Mouse (Mus musculus): ENCODE results near the gene Ubash3b.

Gene Ubash3b

DNA sequence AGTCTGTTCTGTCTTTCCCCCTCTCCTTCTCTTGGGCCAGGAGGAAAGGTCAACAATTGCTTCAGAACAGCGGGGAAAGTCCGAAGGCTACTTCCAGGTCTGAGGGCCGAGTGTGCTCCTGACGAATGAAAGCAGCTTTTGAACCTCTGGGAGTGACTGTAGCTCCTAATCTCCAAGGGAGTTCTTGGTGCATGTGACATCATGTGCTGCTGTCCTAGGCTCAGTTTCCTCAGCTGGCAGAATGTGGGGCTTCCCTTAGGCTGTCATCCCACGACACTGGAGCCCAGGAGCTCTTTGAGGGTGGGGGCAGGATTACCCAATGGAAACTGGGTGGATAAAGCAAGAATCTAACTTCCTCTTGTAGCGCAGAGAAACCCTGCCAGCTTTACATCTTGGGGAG is at the start of gene Ubash3b:
Ubash3b (minus strand) TSS at position 285 of the 400 bp plus-strand sequence.
- DNase-seq (ENCODE audit: low spot score in 2 of 2): no peak

DNA sequence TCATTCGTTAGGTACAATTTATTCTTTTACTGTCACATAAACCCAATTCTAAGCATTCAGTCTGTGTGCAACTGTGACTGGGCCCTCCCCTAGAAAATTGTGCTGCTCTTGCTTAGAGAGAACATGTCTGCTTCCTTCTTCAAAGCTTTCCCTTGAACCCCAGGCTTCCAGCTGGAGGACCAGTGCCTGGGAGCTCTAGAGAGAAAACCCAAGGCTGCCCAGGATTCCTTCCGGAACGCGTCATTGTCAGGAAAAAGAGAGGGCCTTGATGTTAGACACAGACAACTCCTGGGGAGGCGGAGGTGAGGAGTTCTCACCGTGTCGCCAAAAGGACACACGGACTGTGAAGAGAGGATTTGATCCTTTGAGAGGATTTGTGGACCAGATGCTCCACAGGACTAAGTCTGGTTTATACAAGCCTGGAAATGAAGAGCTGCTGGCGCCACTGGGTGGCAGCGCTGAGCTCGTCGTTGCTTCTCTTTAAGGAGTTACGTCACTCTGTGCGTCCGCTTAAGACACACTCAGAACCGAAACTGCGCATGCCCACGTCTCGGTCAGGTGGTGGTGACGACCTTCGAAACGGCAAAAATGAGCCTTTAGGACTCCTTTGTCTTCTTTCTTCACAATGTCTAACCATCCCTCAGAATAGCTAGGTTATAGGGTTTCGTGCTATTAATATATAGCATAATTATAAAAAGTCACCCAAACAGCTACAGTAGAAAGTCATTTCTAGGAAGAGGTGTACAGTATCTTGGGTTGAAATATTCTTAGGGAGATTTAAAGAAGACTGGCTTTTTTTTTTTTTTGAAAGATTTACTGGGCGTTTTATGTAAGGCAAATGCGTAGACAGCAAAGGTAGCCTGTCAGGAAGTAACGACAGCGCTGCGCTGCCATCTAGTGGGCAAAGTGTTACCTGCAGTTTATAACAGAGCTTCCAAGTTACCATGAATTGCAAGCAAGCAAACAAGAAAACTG is 45.9 kb upstream of the Ubash3b start:
- peak; percentile 89 to 94 for DNase-seq (ENCODE audit: low spot score in 2 of 2)

DNA sequence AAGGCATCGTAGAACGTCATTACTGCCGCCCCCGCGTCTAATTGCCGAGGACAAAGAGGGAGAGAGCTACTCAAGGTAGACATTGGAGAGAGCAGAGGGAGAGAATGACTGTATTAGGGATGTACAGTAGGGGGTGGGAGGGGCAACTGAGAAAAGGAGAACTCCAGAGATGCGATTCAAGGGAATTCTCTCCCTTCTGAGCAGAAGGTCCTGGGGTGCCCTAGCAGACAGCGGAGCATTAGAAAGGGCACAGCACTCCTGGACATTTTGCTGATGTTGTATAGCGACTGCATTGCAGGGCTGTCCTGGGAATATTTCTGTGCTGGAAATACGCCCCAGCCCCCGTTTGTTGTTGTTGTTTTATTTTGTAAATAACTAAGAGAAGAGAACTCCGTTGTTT is 45.2 kb upstream of the Ubash3b start:
- DNase-seq (ENCODE audit: low spot score in 2 of 2): no peak

DNA sequence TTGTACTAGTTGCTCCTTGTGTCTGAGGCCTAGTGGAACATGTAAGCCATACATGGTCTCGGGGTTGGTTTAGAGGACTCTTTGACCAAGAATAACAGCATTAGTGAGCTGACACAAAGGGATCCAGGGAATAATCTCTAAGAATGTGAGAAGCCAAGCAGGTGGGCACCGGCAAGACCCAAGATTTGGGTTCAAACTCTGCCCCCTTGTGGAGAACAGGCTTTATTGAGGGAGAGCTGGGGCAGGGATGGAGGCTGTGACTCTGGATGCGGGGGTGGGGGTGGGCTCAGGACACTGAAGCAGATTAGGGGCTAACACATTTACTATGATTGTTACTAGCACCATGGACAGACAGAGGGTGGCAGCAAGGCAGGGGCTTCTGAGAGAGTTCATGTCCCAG is 43.8 kb upstream of the Ubash3b start:
- no peak for DNase-seq (ENCODE audit: low spot score in 2 of 2)

DNA sequence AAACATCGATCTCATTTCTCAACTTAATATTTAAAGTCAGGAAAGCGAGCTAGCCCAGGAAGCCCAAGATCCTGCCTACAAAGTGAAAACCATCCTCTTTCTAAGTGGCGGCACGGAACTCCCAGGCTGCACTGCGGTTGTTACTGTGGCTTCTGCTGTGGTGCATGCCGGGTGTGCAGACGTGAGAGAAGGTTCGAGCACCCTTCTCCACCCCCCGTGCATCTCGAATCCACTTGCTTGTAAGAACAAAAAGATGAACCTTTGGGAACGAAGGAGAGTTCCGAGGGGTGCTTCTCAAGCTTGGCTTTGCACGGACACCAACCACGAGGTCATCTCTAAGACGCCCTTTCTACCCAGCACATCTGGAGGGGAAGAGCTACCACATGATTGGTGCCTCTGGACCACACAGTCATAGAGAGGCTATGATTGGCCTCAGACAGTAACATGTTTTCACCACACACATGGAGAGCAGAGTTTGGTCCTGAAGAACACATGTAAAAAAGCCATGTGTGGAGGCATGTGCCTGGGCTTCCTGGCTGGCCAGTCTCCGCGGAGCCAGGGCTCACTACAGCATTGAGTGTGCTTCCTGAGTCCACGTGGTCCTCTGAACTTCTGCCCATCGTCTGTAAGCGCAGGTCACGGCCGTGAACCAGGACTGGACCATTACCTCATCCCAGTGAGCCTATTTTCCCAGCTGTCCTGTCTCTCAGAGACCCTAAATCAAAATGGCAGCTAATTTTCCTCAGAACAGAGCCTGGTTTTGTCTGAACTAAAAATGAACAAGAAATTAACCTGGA is 38.2 kb upstream of the Ubash3b start:
- no peak for DNase-seq (ENCODE audit: low spot score in 2 of 2)

DNA sequence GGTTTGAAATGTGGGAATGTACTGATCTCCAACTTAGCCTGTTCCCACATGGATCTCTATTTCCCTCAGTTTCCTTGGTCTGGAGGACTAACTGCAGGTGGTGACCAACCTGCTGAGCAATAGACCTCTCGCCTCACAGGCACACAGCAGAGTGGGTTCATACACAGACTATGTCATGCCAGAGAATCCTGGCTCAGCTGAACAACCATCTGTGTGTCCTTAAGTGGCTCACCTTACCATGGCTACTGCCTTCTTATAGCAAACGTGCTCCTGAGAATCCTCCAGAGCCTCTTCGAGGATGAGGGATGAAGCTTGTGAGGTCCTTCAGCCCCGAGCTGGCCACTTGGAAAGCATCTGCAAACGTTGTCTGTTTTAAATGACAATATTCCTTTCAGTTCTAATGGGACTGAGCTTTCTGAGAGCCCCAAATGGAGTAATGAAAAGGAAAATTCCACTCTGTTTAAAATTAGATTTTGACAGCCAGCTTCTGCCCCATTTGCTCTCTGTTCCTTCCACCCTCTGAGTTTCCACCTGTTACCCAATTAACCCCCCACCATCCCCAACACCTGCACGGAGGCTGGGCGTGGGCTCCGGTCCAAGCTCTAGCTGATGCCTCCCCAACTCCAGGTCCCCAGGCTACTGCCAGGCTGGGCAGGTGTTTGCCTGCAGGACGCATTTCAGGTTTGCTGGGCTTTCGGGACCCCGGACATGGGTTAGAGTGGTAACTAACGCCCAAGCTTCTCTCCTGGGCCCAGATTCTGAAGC is 37.2 kb upstream of the Ubash3b start:
- DNase-seq (ENCODE audit: low spot score in 2 of 2): peak in 1 of 2 experiments; percentile 40

DNA sequence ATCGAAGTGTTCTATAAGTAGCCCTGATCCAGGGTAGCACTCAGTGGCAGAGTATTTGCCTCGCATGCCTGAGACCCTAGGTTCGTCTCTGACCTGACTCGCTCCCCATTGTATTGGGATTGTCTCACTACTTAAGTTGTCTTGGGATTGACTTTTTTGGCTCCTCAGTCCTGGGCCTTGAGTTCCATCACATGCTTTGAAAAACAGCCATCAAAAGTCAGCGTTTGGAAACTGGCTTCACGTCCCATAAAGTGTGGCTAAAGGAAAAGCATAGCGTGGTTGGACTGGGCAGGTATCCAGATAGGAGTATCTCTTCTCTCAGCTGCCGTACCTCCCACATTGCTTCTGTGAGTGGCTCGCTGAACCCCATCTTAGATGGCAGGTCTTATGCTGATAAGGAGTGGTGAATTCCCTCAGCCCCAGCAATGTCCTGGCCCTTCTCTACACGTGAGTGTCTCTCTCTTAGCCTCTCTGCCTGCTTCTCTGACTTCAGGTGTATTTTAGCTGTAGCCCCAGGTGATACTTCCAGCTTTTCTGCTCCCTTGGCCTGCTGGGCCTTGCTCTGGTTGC is 34.3 kb upstream of the Ubash3b start:
- no peak for DNase-seq (ENCODE audit: low spot score in 2 of 2)

DNA sequence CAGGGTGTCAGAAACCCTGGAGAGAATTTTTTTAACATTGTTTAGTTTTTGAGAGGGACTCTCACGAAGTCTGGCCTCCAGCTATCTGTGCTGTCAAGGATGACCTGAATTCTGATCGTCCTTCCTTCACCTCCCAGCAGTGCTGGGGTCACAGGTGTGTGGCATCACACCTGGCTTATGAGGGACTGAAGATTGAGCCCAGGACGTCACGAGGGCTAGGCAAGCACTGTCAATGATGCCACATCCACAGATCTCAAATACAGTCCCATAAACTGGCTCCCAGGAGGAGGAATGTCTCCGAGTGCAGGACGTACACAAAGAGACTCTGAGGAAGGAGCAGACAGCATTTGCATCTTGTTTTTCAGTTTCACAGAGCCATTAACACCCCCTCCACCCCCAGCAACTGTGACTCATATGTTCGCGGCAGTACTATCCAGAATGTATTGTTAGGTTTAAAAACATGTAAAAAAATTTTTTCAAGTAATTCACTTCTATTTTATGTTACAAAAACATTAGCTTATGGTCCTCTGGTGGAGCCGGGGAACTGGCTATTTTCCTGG is 30.2 kb upstream of the Ubash3b start:
- DNase-seq (ENCODE audit: low spot score in 2 of 2): no peak

DNA sequence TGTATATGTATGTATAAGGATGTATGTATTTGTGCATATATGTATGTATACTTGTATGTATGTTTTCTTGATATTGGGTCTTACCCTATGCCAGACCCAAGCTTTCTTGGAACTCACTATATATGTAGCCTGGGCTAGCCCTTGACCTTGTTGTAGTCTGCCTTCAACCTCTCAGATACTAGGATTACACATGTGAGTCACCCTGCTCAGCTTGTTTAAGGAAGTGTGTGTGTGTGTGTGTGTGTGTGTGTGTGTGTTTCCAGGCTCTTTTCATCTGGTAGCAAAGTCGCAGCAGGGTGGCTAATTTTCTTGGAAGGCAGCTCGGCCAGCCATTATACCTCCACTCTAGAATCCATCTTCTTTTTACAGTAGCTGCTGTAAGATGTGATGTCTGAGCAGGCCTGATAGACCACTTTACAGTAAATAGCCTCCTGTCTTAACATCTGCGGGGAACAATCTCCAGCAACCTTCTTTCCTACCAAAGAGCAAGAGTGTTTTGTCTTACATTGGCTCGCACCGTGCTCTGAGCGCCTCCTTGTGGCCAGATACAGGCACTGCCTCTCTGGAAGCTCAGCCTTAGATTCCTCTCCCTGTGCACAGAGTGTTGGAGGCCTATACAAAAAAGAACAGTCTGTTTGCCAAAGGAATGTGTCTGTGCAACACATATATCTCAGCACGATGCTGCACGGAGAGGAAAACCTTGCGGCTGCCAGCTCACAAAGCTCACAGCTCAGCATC is 29.4 kb upstream of the Ubash3b start:
- DNase-seq (ENCODE audit: low spot score in 2 of 2): peak; percentile 75 to 86

DNA sequence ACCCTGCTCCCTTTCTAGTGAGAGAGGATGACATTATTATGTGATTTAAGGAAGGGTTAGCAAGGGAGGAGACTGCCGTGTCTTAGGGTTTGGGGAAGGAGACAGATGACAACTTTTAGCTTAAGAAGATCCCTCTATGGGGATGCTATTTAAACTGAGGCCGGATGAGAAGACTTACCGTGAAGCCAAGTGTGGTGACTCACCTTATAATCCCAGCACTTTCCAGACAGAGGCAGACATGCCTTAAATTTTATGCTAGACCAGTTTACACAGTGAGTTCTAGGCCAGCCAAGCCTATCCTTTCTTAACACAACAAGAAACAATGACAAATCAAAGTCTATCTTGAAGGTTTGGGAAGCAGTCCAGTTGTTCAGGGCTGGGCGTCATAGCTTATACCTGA is 26.4 kb upstream of the Ubash3b start:
- no peak for DNase-seq (ENCODE audit: low spot score in 2 of 2)

DNA sequence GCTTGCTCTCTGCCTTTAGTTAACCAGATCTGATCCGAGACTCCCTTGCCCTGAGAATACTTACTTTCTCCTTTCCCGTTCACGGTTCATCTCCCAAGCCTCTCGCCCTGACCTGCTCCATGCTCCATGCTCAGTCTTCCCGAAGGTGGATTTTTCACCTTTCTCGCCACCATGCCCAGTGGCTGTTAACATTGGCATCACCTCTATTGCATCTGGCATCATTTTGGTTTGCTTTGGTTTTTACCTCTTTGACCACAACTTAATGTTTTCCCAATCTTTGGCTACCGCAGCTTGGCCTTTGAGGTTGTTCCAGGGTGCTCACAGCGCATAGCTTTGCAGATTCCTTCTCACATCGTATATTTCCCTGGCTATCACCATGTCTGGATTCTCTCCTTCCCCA is 26.0 kb upstream of the Ubash3b start:
- no peak for DNase-seq (ENCODE audit: low spot score in 2 of 2)

DNA sequence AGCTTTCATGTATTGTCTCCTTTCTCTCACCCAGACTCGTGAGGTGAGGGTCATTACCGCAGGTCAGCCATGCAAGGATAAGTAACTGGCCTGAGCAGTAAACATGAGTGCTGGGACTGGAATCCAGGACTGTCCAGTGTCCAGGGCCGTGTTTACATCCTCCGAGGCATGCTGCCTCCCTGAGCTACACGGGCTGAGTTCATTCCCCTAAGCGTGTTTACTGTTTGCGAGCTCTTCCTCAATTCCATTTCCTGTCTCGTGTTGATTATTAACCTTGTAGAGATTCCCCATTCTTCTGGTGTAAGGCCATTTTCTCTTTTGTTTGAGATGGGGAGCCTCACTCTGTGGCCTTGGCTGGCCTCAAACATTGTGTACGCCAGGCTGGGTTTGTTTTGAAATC is 23.8 kb upstream of the Ubash3b start:
- no peak for DNase-seq (ENCODE audit: low spot score in 2 of 2)

DNA sequence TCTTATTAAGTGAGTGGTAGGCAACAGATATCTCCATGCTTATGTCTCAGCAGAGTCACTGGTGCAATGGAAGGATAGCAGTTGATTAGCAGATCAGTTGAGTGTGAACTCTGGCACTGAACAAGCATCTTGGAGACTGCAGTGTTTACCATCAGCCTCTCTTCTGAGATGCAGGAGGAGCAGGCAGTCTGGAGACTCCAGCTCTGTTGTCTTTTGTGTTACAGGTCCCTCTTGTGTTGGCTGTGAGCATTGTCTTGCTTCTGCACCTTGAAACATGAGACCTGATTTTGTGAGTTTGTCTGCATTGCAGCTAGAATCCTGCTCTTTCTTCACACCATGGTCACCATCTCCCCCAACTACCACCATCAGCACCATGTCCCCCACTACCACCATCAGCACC is 21.1 kb upstream of the Ubash3b start:
- peak in 1 of 2 experiments; percentile 49 for DNase-seq (ENCODE audit: low spot score in 2 of 2)

DNA sequence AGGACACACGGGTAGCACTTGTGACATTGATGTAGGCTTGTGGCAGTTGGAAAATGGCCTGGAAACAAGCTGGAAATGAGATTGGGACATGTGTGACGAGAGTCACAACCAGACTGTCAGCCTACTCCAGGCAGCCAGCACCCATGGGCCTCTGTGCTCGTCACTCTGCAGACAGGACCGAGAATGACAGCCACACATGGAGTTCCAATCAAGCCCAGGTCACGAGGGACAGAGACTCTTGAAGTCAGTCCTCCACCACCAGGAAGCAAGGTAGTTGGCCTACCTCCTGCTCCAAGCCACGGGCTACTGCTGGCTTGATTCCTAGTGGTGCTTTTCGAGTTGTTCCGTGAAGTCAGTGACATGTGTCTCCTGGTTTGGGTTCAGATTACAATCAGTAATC is 20.3 kb upstream of the Ubash3b start:
- no peak for DNase-seq (ENCODE audit: low spot score in 2 of 2)

DNA sequence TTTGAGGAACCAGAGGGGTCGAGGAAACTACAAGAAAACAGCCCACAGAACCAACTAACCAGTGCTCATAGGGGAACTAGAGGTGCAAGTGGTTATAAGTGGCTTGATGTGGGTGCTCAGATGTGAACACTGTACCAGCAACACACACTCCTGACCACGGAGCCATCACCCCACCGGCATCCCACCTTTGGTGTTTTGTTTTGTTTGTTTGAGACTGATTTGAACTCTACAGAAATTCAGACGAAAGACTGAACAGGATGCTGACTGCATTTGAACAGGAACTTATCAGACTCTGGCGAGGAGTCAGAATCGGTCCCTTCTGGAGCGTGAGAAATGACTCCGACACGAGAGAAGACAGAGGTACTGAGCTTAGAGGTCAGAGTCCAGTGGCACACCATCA is 19.9 kb upstream of the Ubash3b start:
- DNase-seq (ENCODE audit: low spot score in 2 of 2): no peak

DNA sequence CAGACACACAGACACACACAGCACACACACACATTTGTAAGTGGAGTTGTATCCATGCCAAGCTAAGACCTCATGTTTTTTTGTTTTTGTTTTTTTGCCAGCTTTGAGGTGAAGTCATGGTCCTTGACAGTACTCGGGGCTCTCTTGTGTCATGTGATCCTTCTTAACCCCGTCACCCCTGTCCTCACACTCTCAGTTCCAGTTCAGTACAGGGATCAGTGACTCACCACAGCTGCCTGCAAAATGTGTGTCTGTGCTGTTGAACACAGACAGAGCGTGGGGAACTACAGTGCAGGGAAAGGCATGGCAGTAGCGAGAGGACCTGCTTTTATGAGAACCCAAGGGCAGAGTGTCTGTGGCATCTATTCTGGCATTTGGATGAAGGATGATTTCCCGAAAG is 17.6 kb upstream of the Ubash3b start:
- DNase-seq (ENCODE audit: low spot score in 2 of 2): no peak

DNA sequence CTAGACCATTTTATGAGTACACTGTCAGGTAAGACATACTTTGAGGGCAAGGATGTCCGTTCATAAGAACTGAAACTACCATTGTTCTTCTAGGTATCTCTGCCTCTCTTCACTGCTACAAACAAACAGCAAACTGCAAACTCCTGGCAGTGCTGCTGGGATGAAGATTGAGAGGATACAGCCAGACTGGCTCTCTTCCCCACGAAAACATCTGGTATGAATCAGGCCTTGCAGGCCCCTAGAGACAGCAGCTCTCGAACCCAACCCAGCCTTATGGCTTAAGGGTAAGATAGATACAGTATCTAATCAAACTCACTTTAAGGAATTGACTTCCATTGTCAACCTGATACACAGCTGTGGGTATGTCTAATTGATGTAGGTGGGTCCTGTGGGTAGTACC is 11.7 kb upstream of the Ubash3b start:
- DNase-seq (ENCODE audit: low spot score in 2 of 2): no peak

DNA sequence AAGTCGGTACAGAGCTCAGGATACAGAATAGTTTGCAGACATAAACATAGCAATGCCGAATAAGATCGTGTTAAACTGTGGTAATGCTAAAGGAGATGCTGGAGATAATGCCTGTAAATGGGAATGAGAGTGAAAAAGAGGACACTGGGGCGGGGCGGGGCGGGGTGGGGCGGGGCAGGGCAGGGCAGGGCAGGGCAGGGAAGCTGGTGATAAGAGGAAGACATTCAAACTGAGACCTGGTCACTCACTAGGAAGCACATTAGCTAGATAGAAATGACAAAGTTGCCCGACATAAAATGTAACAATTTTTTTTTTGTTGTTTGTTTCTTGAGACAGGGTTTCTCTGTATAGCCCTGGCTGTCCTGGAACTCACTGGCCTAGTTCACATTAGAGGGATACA is 10.9 kb upstream of the Ubash3b start:
- no peak for DNase-seq (ENCODE audit: low spot score in 2 of 2)

DNA sequence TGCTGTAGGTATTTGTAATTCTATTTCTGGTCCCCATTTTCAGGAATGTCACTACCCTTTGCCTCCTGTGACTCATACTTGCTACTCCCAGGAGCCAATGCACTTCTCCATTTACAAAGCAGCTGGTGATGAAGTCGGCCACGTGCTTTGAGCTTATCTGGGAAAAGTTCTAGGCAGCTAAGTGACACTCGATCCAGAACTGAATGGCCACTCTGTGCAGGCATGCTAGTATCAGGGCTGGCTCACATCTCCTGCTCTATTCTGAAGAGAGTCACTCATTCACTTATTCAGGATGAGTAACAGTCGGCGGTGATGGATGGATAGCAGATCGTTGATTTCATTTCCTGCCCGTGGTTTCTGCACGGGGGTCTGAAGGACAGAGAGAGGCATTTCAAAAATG is 8.5 kb upstream of the Ubash3b start:
- DNase-seq (ENCODE audit: low spot score in 2 of 2): no peak

DNA sequence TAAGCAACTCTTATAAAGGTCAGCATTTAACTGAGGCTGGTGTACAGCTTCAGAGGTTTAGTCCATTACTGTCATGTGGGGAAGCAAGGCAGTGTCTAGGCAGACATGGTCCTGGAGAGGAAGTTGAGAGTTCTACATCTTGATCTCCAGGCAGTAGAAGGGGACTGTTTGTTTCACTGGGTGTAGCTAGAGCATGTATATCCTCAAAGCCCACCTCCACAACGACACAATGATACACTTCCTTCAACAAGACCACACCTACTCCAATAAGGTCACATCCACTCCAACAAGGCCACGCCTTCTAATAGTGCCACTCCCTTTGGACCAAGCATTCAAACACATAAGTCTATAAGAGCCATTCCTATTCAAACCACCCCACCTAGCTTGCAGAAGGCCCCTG is 7.2 kb upstream of the Ubash3b start:
- no peak for DNase-seq (ENCODE audit: low spot score in 2 of 2)

DNA sequence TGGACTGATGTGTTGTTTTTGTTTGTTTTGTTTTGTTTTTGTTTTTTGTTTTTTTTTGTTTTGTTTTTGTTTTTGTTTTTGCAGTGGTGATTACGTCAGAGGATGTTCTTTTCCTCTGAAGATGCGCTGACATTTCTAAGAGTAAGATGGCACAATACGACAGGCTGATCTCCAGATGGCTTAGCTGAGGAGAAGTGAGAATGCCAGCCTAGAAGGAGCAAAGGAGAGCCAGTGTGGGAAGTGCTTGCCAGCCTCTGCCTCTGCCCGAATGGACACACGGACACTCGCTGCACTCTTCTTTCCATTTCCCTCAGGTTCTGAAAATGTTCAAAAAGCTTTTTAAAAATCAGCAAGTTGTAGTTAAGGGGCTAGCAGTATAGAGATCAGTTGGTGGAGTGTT is 6.7 kb upstream of the Ubash3b start:
- no peak for DNase-seq (ENCODE audit: low spot score in 2 of 2)
